Mouse (Mus musculus) intestine, embryonic 15.5 days (tissue): Measurements from ENCODE around the gene Fam98c. TPM values are rescaled to one million over a fixed set of nuclear protein-coding genes. Genes with fewer than 3 reads are reported as not detected.
A peak's percentile ranks its signal among the peaks of the same experiment; 100 is the strongest.
"Not testable (repeated sequence)": the region's sequence is repeated elsewhere in the genome, so short reads cannot be mapped to it uniquely, and the experiment has no call there.

Experiments
- ATAC-seq: fragments of 200-750 bp; cut with Nextera tagmentation; 2 replicates; pipeline ENCODE4 v1.8.0; 2017; ENCODE audit warnings: moderate TSS enrichment, moderate library complexity
- H3K27ac ChIP-seq: fragments of 300-500 bp; sonication (generic); 2 replicates; pipeline ENCODE4 v1.5.1; 2015; ENCODE audit warnings: mild to moderate bottlenecking, inconsistent platforms
- H3K27me3 ChIP-seq: fragments of 300-500 bp; sonication (generic); replicated peaks from 2 replicates; pipeline ENCODE4 v1.6.1; 2015; ENCODE audit warnings: inconsistent platforms
- H3K36me3 ChIP-seq: fragments of 300-500 bp; sonication (generic); 2 replicates; pipeline ENCODE4 v1.6.1; 2015; ENCODE audit warnings: inconsistent platforms
- H3K4me1 ChIP-seq: fragments of 300-500 bp; sonication (generic); replicated peaks from 2 replicates; pipeline ENCODE4 v1.6.1; 2015; ENCODE audit warnings: inconsistent platforms
- H3K4me2 ChIP-seq: fragments of 300-500 bp; sonication (generic); replicated peaks from 2 replicates; pipeline ENCODE4 v1.6.1; 2015; ENCODE audit warnings: mild to moderate bottlenecking, inconsistent platforms
- H3K4me3 ChIP-seq: fragments of 300-500 bp; sonication (generic); replicated peaks from 2 replicates; pipeline ENCODE4 v1.5.1; 2015; ENCODE audit warnings: inconsistent platforms
- H3K9ac ChIP-seq: fragments of 300-500 bp; sonication (generic); 2 replicates; pipeline ENCODE4 v1.6.1; 2015; ENCODE audit warnings: inconsistent platforms
- H3K9me3 ChIP-seq: fragments of 300-500 bp; sonication (generic); 2 replicates; pipeline ENCODE4 v1.6.1; 2016; ENCODE audit warnings: inconsistent platforms
- WGBS: fragments of 180-500 bp; shearing (Covaris S2); methylation state at CpG from one replicate; pipeline ENCODE4 v1.1.7; 2015; 5-methylcytosine and 5-hydroxymethylcytosine counted together
- polyA plus RNA-seq: library from polyadenylated mRNA; unstranded; fragments of >200 nt; fragmentation: Nextera tagmentation; extraction: Ambion mirVana; gene quantifications from 2 replicates; pipeline ENCODE4 v1.2.1, GENCODE M21; 2015

The Fam98c gene
- polyA plus RNA-seq, 1 experiment from 2014 or later: 49.3 TPM

GRCm38 (mm10) chr7:29151486-29151885 is 4.5 kb downstream of the Fam98c start:
- ATAC-seq: no peak
- Histone ChIP-seq H3K27ac (no peak overlapping the region), H3K9me3 (0 out of 2 replicates have a peak, but pooled peaks cover 5% of the 10 kb centered on the region), H3K4me1 (peaks cover 6% of the 10 kb centered on the region), H3K9ac (no peak overlapping the region), H3K36me3 (peaks cover 7% of the 10 kb centered on the region), H3K27me3 (no peaks in the 10 kb centered on the region), H3K4me2 (no peak overlapping the region), H3K4me3 (no peak overlapping the region)
- 65% methylated on average over 10 of the region's 10 CpGs for WGBS

- WGBS: 90% methylated on average over 15 of the region's 15 CpGs
- Histone ChIP-seq H3K4me3 (no peak overlapping the region), H3K27me3 (no peaks in the 10 kb centered on the region), H3K4me1 (0 out of 2 replicates have a peak, but pooled peaks cover 2% of the 10 kb centered on the region), H3K36me3 (no peaks in the 10 kb centered on the region), H3K9ac (no peak overlapping the region), H3K27ac (no peak overlapping the region), H3K4me2 (no peak overlapping the region), H3K9me3 (0 out of 2 replicates have a peak, but pooled peaks cover under 1% of the 10 kb centered on the region)
- ATAC-seq: no peak
Observed at GRCm38 (mm10) chr7:29148771-29149170, 7.3 kb downstream of the Fam98c start.

GRCm38 (mm10) chr7:29146625-29147367 is 9.2 kb downstream of the Fam98c start:
- Histone ChIP-seq H3K36me3 (no peaks in the 10 kb centered on the region), H3K4me2 (no peak overlapping the region), H3K27me3 (no peaks in the 10 kb centered on the region), H3K9ac (no peak overlapping the region), H3K4me1 (0 out of 2 replicates have a peak, but pooled peaks cover 2% of the 10 kb centered on the region), H3K4me3 (no peak overlapping the region), H3K9me3 (no peaks in the 10 kb centered on the region), H3K27ac (0 out of 2 replicates have a peak overlapping the region, but pooled peaks have one; percentile 22)
- WGBS: 71% methylated on average over 7 of the region's 7 CpGs
- peak; percentile 81 for ATAC-seq

GRCm38 (mm10) chr7:29144006-29144405 is 12.0 kb downstream of the Fam98c start:
- H3K4me1 ChIP-seq: no peaks in the 10 kb centered on the region
- WGBS: 87% methylated on average over 4 of the region's 4 CpGs

GRCm38 (mm10) chr7:29141416-29141815 is 14.6 kb downstream of the Fam98c start:
- H3K4me2 ChIP-seq: no peak overlapping the region
- no peak for ATAC-seq
- 69% methylated on average over 8 of the region's 8 CpGs for WGBS
- H3K36me3 ChIP-seq: no peaks in the 10 kb centered on the region
- H3K4me1 ChIP-seq: no peaks in the 10 kb centered on the region
- H3K27me3 ChIP-seq: no peaks in the 10 kb centered on the region; the same call in 1 of the 2 replicates
- no peaks in the 10 kb centered on the region for H3K9me3 ChIP-seq
- no peak overlapping the region for H3K9ac ChIP-seq
- H3K4me3 ChIP-seq: no peak overlapping the region
- H3K27ac ChIP-seq: no peak overlapping the region

More at GRCm38 (mm10) chr7:29144006-29144405, 12.0 kb downstream of the Fam98c start:
- Histone ChIP-seq H3K27ac (no peak overlapping the region), H3K9me3 (no peaks in the 10 kb centered on the region), H3K4me3 (no peak overlapping the region), H3K9ac (no peak overlapping the region), H3K4me2 (no peak overlapping the region), H3K27me3 (no peaks in the 10 kb centered on the region), H3K36me3 (no peaks in the 10 kb centered on the region)
- ATAC-seq: no peak

GRCm38 (mm10) chr7:29139237-29139636 is 16.8 kb downstream of the Fam98c start:
- not testable (repeated sequence) for H3K4me1 ChIP-seq, H3K4me2 ChIP-seq, ATAC-seq, H3K27me3 ChIP-seq, H3K36me3 ChIP-seq, H3K9ac ChIP-seq, H3K4me3 ChIP-seq, H3K27ac ChIP-seq, H3K9me3 ChIP-seq
- 93% methylated on average over 3 of the region's 4 CpGs for WGBS

GRCm38 (mm10) chr7:29137429-29137828 is 18.6 kb downstream of the Fam98c start:
- no peak overlapping the region for H3K27ac ChIP-seq
- WGBS: 41% methylated on average over 16 of the region's 16 CpGs
- no peak for ATAC-seq

GRCm38 (mm10) chr7:29134693-29135386 is 21.2 kb downstream of the Fam98c start, which contains the start of gene Rasgrp4:
Rasgrp4 (plus strand) TSS chr7:29134851.
- Histone ChIP-seq H3K4me3 (peak within 1 kb of the TSS; percentile 16), H3K9ac (no peak within 1 kb of the TSS), H3K4me2 (peak within 1 kb of the TSS; percentile 56), H3K9me3 (no peaks in the 10 kb centered on the region), H3K27ac (no peak within 1 kb of the TSS), H3K4me1 (no peaks in the 10 kb centered on the region), H3K27me3 (peaks cover 4% of the 10 kb centered on the region; the same call in 1 of the 2 replicates), H3K36me3 (no peaks in the 10 kb centered on the region)
- peak; percentile 56 for ATAC-seq
- WGBS: 4% methylated on average over 15 of the region's 20 CpGs

More at GRCm38 (mm10) chr7:29137429-29137828, 18.6 kb downstream of the Fam98c start:
- no peaks in the 10 kb centered on the region for H3K9me3 ChIP-seq
- peaks cover 4% of the 10 kb centered on the region; the same call in 1 of the 2 replicates for H3K27me3 ChIP-seq
- H3K36me3 ChIP-seq: no peaks in the 10 kb centered on the region
- no peaks in the 10 kb centered on the region for H3K4me1 ChIP-seq
- no peak overlapping the region for H3K4me3 ChIP-seq
- H3K4me2 ChIP-seq: peak overlapping the region; percentile 11; the same call in 1 of the 2 replicates
- H3K9ac ChIP-seq: no peak overlapping the region

GRCm38 (mm10) chr7:29134230-29134629 is 21.8 kb downstream of the Fam98c start:
- no peaks in the 10 kb centered on the region for H3K9me3 ChIP-seq
- ATAC-seq: peak; percentile 36; the same call in 1 of the 2 replicates
- H3K9ac ChIP-seq: no peak overlapping the region
- 2% methylated on average over 4 of the region's 4 CpGs for WGBS
- H3K4me3 ChIP-seq: no peak overlapping the region
- H3K4me2 ChIP-seq: peak overlapping the region; percentile 56
- peaks cover 4% of the 10 kb centered on the region; the same call in 1 of the 2 replicates for H3K27me3 ChIP-seq
- no peaks in the 10 kb centered on the region for H3K36me3 ChIP-seq
- no peak overlapping the region for H3K27ac ChIP-seq
- no peaks in the 10 kb centered on the region for H3K4me1 ChIP-seq

- 74% methylated on average over 2 of the region's 2 CpGs for WGBS
- no peaks in the 10 kb centered on the region for H3K27me3 ChIP-seq
- no peak overlapping the region for H3K4me2 ChIP-seq
- H3K4me1 ChIP-seq: peaks cover 17% of the 10 kb centered on the region
- ATAC-seq: no peak
- no peaks in the 10 kb centered on the region for H3K36me3 ChIP-seq
- H3K9me3 ChIP-seq: no peaks in the 10 kb centered on the region
- H3K4me3 ChIP-seq: no peak overlapping the region
- no peak overlapping the region for H3K27ac ChIP-seq
- H3K9ac ChIP-seq: no peak overlapping the region
Observed at GRCm38 (mm10) chr7:29128725-29129124, 27.3 kb downstream of the Fam98c start.

- no peak overlapping the region for H3K27ac ChIP-seq
- H3K9me3 ChIP-seq: no peaks in the 10 kb centered on the region
- no peaks in the 10 kb centered on the region for H3K27me3 ChIP-seq
- no peaks in the 10 kb centered on the region for H3K36me3 ChIP-seq
- H3K9ac ChIP-seq: no peak overlapping the region
- H3K4me1 ChIP-seq: peaks cover 18% of the 10 kb centered on the region
- WGBS: 11% methylated on average over 7 of the region's 7 CpGs
- H3K4me3 ChIP-seq: no peak overlapping the region
- peak; percentile 56 for ATAC-seq
- no peak overlapping the region for H3K4me2 ChIP-seq
Observed at GRCm38 (mm10) chr7:29126173-29126915, 29.7 kb downstream of the Fam98c start.

- Histone ChIP-seq H3K36me3 (no peaks in the 10 kb centered on the region), H3K9ac (peak within 1 kb of the TSS; percentile 39), H3K27ac (no peak within 1 kb of the TSS), H3K4me3 (peak within 1 kb of the TSS; percentile 45), H3K4me1 (peaks cover 18% of the 10 kb centered on the region), H3K4me2 (peak within 1 kb of the TSS; percentile 94), H3K27me3 (no peaks in the 10 kb centered on the region), H3K9me3 (no peaks in the 10 kb centered on the region)
- peak; percentile 87 for ATAC-seq
- 1% methylated on average over 16 of the region's 16 CpGs for WGBS
Observed at GRCm38 (mm10) chr7:29124970-29125369, 31.1 kb downstream of the Fam98c start, which contains the start of gene Ryr1. Ryr1 (minus strand) TSS chr7:29125179.
